Mouse (Mus musculus) ES-Bruce4 (cell line): ENCODE results near the gene Cdh4.

ENCODE experiments used
- CTCF ChIP-seq: IDR thresholded peaks from one replicate; pipeline ENCODE4 v1.8.1; 2011; ENCODE audit warnings: low read depth, low read length
- EP300 ChIP-seq: IDR thresholded peaks from 2 replicates; pipeline ENCODE4 v1.6.1; 2011; ENCODE audit warnings: low read depth, low read length; ENCODE audit not compliant: insufficient read depth
- POLR2A ChIP-seq: IDR thresholded peaks from one replicate; pipeline ENCODE4 v1.8.1; 2011; ENCODE audit warnings: low read length; ENCODE audit not compliant: insufficient read depth

DNA sequence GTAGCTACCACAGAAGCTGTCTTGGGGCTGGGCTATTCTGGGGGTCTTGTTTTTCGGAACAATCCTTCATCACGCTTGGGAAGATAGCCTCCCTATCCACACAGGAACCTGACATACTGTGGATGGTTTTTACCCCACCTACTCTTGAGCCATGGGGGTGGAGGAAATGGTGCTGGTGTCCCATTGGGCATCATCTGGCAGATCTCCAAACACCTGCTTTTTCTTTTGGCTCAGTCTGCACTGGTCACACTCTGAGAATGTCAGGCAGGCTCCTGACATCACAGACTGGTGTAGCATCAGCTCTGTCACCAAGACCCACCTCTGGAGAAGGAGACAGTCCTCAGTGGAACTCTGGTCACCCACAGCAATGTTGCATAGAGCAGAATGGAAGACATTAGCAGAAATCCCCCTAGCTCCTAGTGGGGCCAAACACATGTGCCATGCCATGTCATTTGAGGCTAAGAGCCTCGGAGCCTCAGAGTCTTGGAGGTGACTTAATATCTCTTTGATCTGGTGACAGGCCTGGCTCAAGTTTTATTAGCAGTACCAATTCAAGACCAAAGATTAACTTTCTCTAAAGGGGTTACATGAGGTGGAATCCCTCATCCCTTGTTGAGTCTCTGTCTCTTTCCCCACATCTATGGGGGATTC, 95.7 kb downstream of the Cdh4 start:
- TF ChIP-seq EP300 = no peak
- TF ChIP-seq CTCF = no peak
- no peak for TF ChIP-seq POLR2A
